Mouse (Mus musculus) right cerebral cortex, postnatal 14 days (tissue): ENCODE data around the gene Pcdh15.

Experiments
- DNase-seq: peaks from one replicate; pipeline ENCODE4 v3.0.0; 2022

Pcdh15 gene

DNA sequence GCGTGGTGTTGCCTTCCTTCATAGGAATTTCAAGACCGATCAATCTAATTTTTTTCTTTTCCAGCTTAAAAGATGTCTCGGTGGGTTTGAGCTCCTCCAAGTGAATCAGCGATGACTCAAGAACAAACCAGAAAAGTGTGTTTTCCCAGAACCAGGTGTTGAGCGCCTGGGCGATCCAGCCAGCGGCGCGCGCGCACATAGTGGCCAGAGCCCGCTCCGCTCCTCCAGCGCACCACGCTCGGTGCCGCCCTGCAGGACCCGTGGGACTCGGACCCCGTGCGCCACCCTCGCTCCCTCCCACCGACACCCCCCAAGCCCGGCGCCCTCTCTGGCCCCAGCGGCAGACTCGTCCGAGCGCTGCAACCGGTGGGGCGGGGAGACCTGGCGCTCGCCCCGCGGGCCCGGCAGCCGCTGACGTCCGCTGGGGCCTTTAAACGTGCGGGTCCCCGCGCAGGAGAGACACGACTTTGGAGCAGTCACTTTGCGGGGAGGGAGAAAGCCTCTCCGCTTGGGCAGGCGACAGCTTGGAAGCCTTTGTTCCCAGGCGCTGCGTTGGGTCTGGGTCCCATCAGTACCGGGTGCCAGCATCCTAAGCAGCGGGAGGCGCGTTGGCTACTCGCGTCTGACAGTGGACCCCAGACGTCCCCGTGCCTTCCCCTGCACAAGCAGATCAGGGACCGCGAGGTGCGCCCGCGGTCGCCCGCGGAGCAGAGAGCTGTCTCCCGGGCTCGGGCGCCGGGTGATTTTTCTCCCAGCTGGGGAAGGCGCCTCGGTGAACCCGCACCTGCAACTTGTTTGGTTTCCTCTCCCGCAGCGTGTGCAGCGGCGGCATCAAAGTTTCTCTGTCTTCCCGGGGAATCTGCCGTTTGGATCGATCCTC lies at the start of gene Pcdh15:
Pcdh15 (plus strand) TSS at position 377 of the 880 bp plus-strand sequence.
- peak; percentile 40 for DNase-seq

DNA sequence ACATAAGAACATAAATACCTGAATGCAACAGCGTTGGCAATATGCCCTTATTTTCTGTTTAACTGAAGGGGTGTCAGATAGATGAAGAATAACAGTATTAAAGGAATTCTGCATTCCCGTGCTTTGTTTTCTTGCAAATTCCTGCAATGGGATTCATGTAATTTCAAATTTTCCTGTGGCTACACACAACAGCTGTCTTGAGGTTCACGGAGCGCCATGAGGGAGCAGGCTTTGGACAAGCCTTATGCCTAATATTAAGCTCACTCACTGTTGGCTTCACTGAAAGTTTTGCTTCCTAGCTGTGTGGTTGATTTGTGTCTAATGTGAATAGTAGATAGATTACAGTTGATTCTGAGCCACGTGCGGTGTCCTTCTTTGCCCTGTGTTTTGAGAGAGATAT lies 47.1 kb upstream of the Pcdh15 start:
- no peak for DNase-seq

DNA sequence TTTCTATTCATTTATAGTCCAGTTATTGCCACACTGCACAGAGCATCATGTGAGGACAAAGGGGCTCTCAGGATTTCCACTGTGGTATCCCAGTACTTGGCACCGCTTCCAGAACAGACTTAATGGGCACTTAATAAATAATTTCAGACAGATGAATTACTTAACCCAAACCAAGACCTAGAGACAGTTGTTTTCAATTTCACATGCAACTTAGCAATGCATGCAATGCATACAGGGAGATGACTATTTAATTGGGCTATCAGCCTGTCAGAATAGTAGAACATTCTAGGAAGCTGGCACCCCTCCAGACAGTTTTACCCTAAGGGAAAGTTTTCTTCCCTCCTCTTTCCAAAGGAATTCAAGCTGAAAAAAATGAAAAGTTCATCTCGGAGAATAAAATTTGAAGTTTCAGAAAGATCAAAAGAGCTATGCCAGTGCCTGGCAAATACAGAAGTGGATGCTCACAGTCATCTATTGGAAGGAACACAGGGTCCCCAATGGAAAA lies 39.4 kb upstream of the Pcdh15 start:
- no peak for DNase-seq

DNA sequence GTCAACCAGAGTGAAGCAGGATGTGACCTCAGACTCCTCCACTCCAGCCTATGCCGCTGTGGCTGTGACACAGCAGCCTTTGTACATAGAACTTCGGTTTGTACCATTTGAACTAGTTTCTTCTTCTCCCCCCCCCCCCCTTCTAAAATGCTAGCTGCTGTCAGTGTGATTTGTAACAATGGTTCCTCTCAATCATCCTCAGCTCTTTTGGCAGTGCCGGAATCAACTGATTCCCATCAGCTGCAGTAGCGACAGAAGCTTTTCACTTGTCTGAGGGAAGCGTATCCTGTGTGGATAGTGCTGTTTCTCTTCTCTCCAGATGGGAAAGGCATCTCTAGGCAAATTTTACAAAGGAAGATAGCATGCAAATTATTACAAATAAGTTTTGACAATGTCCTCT lies 12.4 kb upstream of the Pcdh15 start:
- DNase-seq: no peak

DNA sequence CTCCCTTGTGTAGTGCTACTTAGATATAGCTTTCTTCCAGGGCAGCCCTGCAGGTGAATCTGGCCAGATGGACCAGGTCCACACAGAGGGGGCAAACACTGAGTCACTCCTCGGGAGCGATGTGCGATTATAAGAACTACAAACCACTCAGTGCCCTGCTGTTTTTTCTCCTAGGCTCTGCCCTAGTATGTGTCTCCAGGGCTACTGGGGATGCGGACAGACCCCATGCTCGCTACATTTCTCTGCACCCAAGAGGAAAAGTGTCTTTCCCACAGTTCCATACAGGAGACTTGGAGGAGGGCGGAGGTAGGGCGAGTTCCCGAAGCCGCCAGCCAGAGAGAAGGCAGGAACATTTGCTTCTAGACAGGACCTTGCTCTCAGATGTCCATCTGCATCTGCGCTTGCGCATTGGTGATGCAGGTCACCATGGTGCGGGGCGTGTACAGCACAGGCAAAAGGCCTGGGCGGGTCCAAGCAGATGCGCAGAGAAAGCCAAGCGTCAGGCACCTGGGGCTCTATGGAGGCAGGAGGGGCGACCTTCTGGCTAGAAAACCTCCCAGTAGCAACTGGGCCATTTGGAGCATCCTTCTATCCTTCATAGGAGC lies 2.5 kb upstream of the Pcdh15 start:
- peak; percentile 43 for DNase-seq

DNA sequence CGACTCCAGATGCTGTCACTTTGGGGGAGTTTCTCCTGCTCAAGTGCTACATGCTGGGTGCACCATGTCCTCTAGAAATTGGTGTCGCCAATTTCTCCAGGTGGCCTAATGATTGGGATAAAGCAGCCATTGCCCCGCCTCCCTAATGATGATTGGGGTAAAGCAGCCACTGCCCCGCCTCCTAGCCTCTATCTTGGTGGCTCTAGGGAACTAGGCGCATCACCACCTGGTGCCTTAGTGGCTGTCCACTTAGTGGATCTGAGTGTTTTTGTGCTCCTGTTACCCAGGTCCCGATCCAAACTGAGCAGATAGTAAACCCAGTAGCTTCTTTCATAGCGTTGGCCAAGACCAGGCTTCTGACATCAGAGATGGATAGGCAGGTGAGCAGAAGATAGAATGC lies 2.0 kb upstream of the Pcdh15 start:
- peak; percentile 7 for DNase-seq

DNA sequence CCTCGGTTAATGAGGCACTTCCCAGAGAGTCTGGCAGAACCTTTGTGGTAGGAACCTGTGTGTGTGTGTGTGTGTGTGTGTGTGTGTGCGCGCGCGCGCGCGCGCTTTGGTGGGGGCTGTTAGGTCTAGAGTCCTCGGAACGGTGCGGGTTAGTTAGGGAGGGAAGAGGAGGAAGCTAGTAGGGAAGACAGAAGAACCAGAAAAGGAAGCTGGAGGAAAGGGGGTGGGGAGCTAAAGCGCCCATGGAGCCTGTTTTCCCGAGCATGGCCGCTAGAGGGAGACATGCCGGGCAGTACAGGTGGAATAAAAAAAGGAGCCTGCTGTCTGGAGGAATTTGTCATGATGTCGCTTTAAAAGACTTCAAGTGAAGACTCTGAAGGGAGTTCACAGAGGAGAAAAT lies 1.2 kb upstream of the Pcdh15 start:
- peak; percentile 85 for DNase-seq

DNA sequence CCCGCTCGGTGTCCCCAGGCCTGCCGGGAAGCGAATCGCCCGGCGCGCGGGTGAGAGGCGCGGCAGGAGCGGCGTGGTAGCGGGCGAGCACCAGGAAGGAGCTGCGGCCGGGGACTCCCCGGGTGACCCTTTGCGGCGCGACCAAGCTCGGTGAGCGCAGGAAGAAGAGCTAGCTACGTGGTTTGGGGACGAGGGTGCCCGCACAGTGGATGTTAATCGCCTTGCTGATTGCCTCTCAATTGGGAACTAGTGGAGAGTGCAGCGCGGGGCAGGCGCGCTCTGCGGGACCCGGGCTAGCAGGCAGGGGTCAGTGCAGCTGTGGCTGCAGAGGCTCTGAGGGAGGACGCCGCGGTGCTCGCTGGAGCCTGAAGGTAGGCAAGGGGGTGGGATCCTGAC lies 702 bp downstream of the Pcdh15 start:
- DNase-seq: no peak

DNA sequence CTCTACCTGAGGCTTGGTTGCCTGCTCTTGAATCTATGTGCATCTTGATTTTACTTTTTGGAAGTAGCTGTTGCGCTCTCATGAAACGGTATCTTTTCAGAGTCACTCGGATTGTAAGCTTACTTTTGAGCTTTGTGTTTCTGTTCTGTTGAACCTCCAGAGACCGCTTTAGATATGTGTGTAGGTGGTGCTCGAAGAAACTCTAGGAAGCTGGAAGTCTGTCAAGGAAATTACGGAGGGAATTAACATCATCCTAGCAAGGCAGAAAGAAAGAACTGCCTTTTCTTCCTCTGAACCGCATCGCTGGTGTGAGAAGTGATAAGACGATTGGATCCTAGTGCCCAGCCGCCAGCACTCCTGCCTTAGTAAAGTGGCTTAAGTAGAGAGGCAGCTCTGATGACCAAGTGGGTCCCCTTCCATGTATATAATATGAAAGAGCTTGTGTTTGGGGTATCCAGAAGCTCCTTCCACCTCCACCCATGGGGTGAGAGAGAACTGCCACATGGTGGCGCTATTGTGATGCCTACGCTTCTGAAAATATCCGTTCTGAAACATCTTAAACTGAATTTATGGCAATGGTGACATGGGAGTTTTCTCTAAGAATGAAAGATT lies 4.3 kb downstream of the Pcdh15 start:
- peak; percentile 65 for DNase-seq

DNA sequence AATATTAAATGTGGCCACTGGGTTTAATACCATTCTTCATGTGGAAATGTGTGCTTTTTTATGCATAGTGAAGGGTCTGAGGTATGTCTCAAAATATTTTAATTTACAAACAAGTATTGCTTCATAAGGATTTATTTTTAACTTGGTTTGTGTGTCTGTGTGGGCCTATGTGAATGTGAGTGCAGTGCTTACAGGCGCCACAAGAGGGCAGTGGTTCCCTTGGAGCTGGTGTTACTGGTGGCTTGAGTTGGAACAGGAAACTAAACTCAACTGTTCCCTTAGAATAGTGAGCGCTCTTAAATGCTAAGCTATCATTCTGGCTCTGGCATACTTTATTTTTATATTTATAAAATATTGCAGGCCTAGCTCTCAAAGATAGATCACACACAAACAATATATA lies 6.8 kb downstream of the Pcdh15 start:
- DNase-seq: peak; percentile 65

DNA sequence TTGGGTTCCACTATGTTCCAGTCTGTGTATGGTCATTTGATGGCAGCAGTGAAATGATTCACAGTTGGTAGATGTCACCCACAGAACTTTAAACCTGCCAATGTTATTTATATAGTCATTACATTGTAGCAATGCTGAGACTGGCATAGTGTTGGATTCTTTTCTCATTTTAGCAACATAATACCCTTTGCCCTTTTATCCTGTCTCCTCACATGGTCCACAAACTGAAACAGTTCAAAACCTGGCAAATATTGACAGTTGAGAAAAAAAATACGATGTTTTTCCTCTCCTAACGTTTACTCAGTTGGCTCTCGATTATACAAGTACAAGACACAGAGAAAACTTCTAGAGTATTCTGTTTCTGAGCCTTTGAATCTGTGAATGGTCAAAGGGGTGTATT lies 38.8 kb downstream of the Pcdh15 start:
- no peak for DNase-seq

DNA sequence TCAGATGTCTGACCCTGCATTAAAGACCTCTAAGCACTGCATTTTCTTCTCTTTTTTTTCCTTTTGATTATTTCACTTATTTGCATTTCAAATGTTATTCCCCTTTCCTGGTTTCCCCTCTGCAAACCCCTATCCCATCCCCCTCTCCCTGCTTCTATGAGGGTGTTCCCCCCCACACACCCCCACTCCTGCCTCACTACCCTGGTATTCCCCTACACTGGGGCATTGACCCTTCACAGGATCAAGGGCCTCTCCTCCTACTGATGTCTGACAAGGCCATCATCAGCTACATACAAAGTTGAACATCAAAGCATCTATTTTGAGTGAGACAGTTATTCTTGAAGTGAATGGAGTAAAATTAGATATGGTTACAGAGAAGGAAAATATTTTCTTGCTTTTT lies 48.4 kb downstream of the Pcdh15 start:
- DNase-seq: no peak

DNA sequence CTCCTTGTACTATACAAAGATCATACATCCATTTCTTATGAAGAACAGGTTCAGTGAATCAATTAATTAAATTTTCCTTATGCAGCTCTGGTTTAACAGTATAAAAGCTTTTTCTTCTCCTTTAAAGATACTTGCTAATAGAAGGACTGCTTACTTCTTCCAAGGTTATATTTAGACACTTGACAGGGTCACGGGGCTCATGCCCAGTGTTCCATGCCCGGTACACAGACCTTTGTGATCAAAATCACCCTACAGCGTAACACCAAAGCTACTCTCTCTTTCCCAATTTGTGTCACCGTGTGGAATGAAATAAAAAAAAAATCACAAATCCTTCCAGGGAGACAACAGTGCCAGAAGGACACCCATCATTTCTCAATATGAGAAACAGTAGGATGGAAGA lies 48.8 kb downstream of the Pcdh15 start:
- DNase-seq: no peak

DNA sequence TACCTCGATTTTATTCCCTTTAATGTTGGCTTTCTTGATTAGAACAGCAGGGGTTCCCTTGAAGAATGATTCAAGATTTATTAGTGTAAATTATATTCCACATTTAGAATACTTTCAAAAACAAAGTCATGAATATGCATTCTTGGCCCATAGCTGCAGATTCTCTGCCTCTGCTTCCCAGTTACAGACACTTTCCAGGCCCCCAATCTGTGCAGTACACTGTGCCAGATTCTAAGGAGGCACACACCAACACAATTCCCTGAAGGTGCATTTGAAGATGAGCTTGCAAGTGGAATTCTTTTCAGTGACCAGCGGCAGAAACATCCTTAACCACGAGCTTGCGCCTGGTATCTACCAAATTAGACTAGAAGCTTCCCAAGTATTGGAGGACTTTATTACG lies 55.4 kb downstream of the Pcdh15 start:
- peak; percentile 5 for DNase-seq

DNA sequence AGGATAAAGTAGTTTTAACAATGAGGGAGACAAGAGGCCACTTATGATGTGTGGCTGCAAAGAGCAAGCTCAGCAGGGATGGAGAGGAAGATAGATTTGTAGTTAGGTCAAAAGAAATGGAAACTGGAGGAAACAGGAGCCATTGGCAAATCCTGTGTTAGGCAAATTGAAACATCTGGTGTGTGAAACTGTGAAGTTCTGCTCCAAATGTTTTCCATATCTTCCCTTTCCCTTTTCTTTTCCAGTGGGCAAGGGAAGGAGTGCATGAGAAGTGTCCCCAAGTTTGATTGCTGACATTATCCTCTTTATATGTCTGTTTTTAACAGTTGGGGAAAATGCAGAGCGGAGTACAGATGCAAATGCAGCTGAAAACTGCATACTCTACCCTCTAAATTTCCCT lies 62.6 kb downstream of the Pcdh15 start:
- no peak for DNase-seq

DNA sequence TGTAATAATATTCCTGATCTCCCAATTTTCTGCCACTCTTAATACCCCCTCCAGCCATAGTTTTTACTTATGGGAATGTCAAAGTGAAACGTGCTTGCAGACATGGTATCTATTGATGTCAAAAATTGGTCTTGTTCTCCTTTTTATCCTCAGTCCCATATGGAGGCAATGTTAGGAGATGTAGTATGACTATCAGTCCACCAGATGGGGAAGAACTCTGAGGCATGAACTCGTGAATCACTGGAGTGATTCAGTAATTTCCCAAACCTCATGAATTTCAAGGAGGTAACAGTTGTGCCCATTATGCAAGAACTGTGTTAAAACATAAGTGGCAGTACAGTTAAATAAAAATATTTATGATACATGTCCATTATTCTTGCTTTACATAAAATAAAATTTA lies 116.9 kb downstream of the Pcdh15 start:
- DNase-seq: no peak

DNA sequence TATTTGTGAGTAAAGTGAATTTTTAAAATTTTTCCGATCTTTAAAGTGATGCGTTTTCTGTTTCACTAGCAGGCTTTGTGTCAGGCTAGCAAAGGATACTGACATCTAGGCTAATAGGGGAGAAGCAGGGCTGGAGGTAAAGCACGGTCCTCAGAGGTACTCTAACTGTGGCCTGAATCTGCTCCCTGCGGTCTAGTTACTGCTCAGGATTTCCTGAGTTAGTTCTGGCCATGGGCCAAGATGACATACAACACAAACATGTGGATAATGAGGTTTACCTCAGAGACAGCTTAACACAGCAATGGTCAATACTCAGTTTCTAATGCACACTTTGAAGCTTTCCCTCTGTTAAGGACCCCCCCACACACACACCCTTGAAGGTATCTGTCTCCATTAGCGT lies 143.2 kb downstream of the Pcdh15 start:
- no peak for DNase-seq

DNA sequence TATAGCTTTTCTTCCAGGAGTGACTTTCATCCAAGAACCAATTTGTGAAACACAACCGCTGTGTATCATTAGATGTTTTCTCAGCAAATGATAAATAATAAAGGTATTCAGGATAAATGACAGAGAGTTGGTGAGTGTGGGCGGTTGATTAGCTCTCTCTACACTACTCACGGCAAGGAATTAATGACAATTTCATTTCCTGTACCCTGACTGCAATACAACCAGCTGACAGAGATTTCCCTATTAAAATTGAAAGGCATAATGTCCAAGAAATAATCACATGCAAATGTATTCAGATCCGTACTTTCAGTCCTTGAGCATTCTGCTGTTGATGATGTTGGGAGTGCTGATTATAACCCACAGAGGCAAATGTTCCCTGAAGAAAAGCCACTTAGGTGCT lies 181.3 kb downstream of the Pcdh15 start:
- DNase-seq: no peak

DNA sequence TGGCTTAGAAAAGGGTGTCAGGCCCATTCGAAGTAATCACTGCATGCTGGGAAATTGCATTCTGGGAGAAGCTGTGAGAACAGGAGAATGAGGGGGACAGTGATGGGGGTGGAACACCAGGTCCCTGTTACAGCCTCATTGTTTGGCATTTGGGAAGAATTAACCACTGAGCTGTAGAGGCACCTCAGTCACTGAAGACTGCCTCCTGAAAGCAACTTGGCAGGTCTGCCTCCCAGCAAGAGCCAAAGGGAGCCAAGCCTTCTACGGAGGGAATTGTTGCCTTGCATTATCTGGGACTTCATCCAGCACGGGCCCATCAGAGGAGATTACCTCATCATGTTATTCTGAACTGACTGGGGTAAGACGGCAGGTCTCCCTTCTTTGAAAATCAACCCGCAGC lies 197.3 kb downstream of the Pcdh15 start:
- no peak for DNase-seq

DNA sequence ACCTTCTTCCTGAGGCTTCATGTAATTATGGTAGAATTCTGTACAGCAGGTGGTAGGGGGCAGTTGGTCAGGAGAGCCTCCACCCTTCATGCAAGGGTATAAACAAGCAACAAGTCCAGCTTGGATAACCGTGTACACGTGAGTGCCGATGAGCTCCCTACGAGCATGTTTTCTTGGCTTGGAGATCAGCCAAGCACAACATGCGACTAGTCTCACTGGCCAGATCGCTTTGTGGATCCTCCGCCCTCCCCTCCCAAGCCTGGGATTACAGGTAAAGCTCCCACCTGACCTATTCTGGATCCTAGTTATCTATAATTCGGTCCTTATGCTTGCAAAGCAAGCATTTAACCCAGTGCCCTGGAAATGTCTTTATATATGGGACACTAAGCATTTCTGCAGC lies 202.8 kb downstream of the Pcdh15 start:
- DNase-seq: no peak

DNA sequence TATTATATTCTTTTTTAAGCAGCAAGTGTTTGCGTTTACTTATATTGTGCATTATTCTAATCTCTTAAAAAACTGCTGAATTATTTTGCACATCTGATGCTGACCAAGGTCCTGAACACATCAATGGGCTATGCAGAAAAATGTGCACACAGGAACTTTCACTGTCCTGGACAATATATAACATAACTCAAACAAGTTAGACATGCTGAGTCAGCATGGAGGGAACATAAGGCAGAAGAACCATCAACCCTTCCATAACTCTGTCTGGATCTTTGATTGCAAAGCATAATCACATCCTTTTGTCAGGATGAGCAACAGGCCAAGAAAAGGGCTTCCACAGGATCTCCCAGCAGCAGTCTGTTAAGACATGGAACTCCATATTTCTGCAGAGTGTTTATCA lies 207.5 kb downstream of the Pcdh15 start:
- DNase-seq: no peak

DNA sequence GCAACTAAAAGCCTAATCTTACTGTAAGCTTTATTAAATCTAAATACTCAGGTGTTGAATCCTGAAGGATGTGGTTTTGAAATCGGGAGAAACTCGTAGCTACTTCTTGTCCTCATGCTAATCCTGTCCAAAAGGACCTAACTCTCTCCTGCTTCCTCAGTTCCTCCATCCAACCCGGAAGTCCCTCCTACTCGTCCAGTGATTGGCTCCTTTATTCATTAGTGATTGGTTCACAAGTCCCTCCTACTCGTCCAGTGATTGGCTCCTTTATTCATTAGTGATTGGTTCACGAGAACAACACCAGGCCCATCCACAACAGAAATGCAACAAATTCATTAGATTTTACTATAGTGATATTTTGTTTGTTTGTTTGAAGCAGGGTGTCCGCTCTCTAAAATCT lies 227.7 kb downstream of the Pcdh15 start:
- no peak for DNase-seq

DNA sequence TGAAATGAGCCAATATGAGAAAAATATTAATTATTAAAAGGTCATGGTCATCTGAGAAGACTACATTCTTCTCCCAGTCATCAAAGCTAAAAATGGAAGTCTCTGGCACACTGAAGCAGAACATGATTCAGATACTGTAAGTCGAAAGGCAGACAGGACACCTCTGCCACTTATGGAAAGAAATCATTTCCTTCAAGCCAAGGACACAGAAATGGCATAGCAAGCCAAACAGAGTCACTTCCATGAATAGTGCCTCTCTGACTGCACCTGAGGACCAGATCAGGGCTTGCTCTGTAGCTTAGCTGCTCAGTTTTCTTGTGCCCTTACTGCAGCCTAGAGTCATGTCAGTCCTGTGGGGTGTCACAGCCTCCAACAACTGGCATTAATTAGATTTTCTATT lies 234.3 kb downstream of the Pcdh15 start:
- no peak for DNase-seq

DNA sequence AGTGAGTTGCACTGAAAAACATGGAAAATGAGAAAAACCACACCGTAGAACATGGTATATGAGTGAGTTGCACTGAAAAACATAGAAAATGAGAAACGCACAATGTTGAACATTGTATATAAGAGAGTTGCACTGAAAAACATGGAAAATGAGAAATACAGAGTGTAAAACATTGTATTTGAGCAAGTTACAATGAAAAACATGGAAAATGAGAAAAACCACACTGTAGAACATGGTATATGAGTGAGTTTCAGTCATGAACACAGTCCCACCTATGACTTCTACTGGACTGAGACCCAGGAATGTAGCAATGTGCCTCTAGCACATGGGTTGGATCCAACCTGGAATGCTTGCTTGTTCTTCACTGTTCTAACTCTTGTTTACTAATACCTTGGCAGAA lies 279.9 kb downstream of the Pcdh15 start:
- DNase-seq: no peak
